Mouse (Mus musculus) layer of hippocampus, adult 2 months (tissue): ENCODE results near the gene Hnrnpul2. TPM values are rescaled to one million over a fixed set of nuclear protein-coding genes. Genes with fewer than 3 reads are reported as not detected.
"Not testable (repeated sequence)": the region's sequence is repeated elsewhere in the genome, so short reads cannot be mapped to it uniquely, and the experiment has no call there.

Experiments used
- DNase-seq, 2 experiments: peaks; one replicate each; pipeline ENCODE4 v3.0.0; 2022; ENCODE audit warnings: low spot score in 2 of 2
- H3K27ac ChIP-seq: fragments of 200-600 bp; 2 replicates; pipeline ENCODE4 v1.8.1; 2022
- H3K4me3 ChIP-seq: fragments of 200-600 bp; 2 replicates; pipeline ENCODE4 v1.8.1; 2022; ENCODE audit warnings: mild to moderate bottlenecking
- CTCF ChIP-seq: fragments of 200-600 bp; conservative IDR thresholded peaks from 2 replicates; pipeline ENCODE4 v1.8.1; 2022; ENCODE audit warnings: antibody characterized with exemption, mild to moderate bottlenecking, moderate library complexity
- total RNA-seq, 2 experiments: library from RNA; stranded (reverse); gene quantifications; 2 replicates each; pipeline ENCODE4 v1.2.3; 2021

Gene Hnrnpul2
- total RNA-seq, 2 experiments from 2014 or later, result 123 to 127 TPM

DNA sequence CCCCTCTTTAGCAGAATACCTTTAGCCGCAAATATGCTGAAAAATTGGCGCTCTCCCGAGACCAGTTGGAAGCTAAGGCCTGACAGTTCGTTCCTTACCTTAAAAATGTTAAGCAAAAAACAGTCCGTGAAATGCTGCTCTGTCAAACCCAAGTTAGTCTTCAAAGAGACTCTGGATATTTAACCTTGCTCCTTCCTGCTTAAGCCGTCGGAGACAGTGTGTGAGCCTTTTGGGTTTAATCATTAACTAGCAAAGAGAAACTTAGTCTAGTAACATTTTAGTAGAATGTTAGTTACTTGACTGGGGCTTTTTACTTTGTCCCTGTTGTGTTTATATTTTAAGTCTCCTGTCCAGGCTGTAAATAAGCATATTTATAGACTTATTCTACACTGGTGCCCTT is 1.3 kb downstream of the Hnrnpul2 start:
- no peak for DNase-seq
- H3K4me3 ChIP-seq, result peak overlapping the region; percentile 93
- TF ChIP-seq CTCF, result no peak
- H3K27ac ChIP-seq, result peak overlapping the region; percentile 99

DNA sequence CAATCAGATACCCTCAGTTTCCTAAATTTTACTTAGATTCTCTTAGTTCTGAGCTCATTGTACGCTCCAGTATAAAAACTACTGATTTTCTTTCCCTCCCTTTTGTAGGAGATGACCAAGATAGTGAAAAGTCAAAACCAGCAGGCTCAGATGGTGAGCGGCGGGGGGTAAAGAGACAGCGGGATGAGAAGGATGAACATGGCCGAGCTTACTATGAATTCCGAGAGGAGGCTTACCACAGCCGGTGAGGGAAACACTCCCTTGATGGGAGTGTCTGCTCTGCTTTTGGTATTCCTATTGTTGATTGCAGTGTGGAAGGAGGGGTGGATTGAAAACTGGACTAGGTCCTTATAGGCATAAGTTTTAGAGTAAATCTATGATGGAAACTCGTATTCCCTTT is 2.9 kb downstream of the Hnrnpul2 start:
- Histone ChIP-seq H3K4me3 (peak overlapping the region; percentile 93), H3K27ac (no peak overlapping the region)
- no peak for DNase-seq
- TF ChIP-seq CTCF, result no peak

DNA sequence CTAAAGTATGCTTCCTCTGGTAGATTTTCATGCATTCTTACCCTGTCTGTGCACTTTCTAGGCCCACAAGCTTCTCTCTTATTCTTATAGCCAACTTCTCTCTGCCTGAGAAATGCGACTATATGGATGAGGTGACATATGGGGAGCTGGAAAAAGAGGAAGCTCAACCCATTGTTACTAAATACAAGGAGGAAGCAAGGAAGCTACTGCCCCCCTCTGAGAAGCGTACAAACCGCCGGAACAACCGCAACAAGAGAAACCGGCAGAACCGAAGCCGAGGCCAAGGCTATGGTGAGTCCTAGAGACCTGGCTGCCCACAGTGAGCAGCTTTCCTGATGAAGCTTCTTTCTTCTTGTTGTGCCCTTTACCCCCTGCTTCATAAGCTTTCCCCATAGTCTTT is 9.8 kb downstream of the Hnrnpul2 start, which contains the start of gene AC129217.1:
Gene AC129217.1 (plus strand): TSS at position 114 of the 400 bp plus-strand sequence.
- H3K27ac ChIP-seq, result peak within 1 kb of the TSS; percentile 75
- TF ChIP-seq CTCF, result no peak
- no peak for DNase-seq
- no peak within 1 kb of the TSS for H3K4me3 ChIP-seq

DNA sequence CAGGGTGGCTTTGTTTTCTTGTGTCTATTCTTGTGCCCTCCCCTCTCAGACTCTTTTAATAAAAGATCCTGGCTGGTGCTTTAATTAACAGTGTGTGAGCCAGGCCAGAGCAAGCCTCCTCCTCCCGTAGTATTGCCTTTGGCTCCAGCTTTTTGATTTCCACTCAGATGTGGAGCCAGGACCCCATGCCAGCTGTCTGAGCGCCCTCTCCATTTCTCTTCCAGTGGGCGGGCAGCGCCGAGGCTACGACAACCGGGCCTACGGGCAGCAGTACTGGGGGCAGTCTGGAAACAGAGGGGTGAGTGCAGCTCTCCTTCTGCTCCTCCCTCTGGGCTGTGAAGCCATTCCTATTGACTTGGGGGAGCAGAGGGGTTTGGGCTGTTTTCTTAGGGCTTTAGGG is 10.9 kb downstream of the Hnrnpul2 start:
- no peak for TF ChIP-seq CTCF
- DNase-seq, result peak in 1 of 2 experiments; percentile 50

GRCm38 (mm10) chr19:8831262-8831661 is 11.5 kb downstream of the Hnrnpul2 start:
- peak overlapping the region; percentile 75 for H3K27ac ChIP-seq
- H3K4me3 ChIP-seq, result no peak overlapping the region
- TF ChIP-seq CTCF, result peak; percentile 58
- no peak for DNase-seq

More for the DNA sequence above, 10.9 kb downstream of the Hnrnpul2 start:
- Histone ChIP-seq H3K27ac (peak overlapping the region; percentile 75), H3K4me3 (no peak overlapping the region)

- H3K4me3 ChIP-seq, result no peak overlapping the region
- DNase-seq, result no peak
- H3K27ac ChIP-seq, result peak overlapping the region; percentile 51; the same call in 1 of the 2 replicates
- no peak for TF ChIP-seq CTCF
Observed at GRCm38 (mm10) chr19:8832971-8833370, 13.2 kb downstream of the Hnrnpul2 start.

- not testable (repeated sequence) for H3K27ac ChIP-seq, H3K4me3 ChIP-seq, DNase-seq
Observed at GRCm38 (mm10) chr19:8836327-8836726, 16.5 kb downstream of the Hnrnpul2 start.

DNA sequence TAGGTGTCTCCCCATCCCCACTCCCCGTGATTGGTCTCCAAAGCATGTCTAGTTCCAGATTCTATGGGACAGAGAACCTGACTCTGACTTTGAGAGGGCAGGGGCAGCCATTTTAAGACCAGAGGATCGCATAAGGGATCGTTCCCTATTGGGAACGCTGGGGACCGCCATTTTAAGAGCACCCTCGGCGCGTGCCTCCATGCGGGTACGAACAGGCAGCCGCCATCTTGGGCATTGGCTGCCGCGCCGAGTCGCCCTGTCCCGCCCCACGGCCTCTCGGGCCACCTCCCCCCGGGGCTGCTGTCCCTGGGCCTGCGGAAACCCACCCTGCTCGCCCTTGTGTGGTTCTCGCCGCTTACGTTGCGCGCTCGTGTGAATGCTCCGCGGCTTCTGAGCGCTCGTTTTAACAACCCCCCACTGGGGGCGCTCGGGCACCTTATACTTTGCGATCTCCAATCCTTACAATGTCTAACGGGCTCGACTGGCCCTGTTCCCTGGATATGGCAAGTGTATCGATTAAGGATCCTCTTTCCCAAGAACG is 17.5 kb downstream of the Hnrnpul2 start, which contains the start of gene Bscl2:
Gene Bscl2 (plus strand): TSS at position 217 of the 541 bp plus-strand sequence.
- peak within 1 kb of the TSS; percentile 97 for H3K27ac ChIP-seq
- peak; percentile 85 for TF ChIP-seq CTCF

GRCm38 (mm10) chr19:8838041-8838730 is 18.4 kb downstream of the Hnrnpul2 start:
- no peak for DNase-seq
- peak overlapping the region; percentile 97 for H3K27ac ChIP-seq
- TF ChIP-seq CTCF, result no peak
- peak overlapping the region; percentile 80 for H3K4me3 ChIP-seq

More for the DNA sequence above, 17.5 kb downstream of the Hnrnpul2 start, which contains the start of gene Bscl2:
- H3K4me3 ChIP-seq, result peak within 1 kb of the TSS; percentile 80
- DNase-seq, result peak; percentile 78 to 88

DNA sequence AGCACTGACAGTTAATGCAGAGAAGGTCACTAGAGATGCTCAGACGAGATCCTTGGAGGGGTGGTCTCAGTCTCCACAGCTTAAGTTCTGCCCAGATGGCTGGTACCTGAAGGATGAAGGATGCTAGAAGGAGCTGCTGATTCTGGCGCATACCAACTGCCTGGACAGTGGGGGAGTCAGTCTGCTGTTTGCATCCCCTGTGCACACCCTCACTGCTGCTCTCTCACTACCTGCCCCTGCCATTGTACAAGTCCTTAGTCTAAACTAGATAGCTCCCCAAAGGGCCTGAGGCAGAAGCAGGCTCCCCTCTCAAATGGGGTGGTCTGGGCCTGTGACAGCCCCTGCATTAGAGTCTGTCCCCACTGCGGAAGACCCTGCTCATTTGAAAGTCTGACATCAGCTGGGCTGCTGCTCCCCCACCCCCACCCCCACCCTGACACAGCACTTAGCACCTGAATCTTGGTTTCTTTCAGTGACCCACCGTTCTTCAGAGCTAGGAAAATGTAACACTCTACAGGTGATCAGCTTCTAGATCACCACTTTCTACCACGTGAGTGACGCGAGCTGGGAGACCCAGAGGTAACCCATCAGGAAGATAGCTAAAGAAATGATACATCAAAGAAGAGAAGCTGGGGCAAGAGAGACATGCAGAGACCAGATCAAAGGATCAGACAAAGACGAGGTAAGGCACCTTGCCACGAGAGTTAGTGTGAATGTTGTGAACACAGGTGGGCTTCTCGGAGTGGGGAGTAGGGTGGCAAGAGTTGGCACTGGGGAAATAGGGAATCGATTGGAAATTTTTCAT is 19.5 kb downstream of the Hnrnpul2 start, which contains the start of gene Gng3:
Gene Gng3 (minus strand): TSS at position 92 of the 805 bp plus-strand sequence.
- TF ChIP-seq CTCF, result no peak
- Histone ChIP-seq H3K4me3 (peak within 1 kb of the TSS; percentile 80), H3K27ac (peak within 1 kb of the TSS; percentile 97)
- DNase-seq, result peak; percentile 74 to 88

GRCm38 (mm10) chr19:8839908-8840791 is 20.3 kb downstream of the Hnrnpul2 start:
- no peak for TF ChIP-seq CTCF
- H3K4me3 ChIP-seq, result peak overlapping the region; percentile 80
- DNase-seq, result peak; percentile 64 to 80
- H3K27ac ChIP-seq, result peak overlapping the region; percentile 97

- TF ChIP-seq CTCF, result no peak
- no peak for DNase-seq
- peak overlapping the region; percentile 97; the same call in 1 of the 2 replicates for H3K27ac ChIP-seq
- H3K4me3 ChIP-seq, result peak overlapping the region; percentile 80
Observed at GRCm38 (mm10) chr19:8841012-8841411, 21.2 kb downstream of the Hnrnpul2 start.
